Mouse (Mus musculus) erythroblast, embryonic 14.5 days (primary cell): ENCODE data around the gene Aqp9.
"Not testable (repeated sequence)": the region's sequence is repeated elsewhere in the genome, so short reads cannot be mapped to it uniquely, and the experiment has no call there.

Experiments
- GATA1 ChIP-seq: IDR thresholded peaks from 2 replicates; pipeline ENCODE4 v1.6.1; 2012; ENCODE audit warnings: low read length, inconsistent platforms, mixed read lengths
- TAL1 ChIP-seq: IDR thresholded peaks from 3 replicates; pipeline ENCODE4 v1.6.1; 2012; ENCODE audit warnings: low read length, inconsistent platforms, mixed read lengths

DNA sequence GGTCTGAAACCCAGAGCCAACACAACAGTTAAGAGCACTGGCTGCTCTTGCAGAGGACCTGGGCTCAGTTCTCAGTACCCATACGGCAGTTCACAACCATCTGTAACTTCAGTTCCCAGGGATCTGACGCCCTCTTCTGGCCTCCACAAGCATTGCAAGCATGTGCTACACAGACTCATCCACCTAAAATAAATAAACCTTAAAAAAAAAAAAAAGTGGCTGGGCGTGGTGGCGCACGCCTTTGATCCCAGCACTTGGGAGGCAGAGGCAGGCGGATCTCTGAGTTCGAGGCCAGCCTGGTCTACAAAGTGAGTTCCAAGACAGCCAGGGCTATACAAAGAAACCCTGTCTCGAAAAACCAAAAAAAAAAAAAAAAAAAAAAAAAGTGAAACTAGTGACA, 45.4 kb downstream of the Aqp9 start:
- TF ChIP-seq TAL1, GATA1: not testable (repeated sequence)
